Mouse (Mus musculus) CD4-positive, CD25-positive, alpha-beta regulatory T cell, adult 2 months (primary cell): Measurements from ENCODE around the gene Fbxl19.

Experiments used
- DNase-seq: peaks from one replicate; pipeline ENCODE4 v3.0.0-alpha.2; 2012; ENCODE audit warnings: low read depth, low spot score

Gene Fbxl19

GRCm38 (mm10) chr7:127744366-127745045, at the start of gene Fbxl19:
Fbxl19 (plus strand) TSS chr7:127744543.
- DNase-seq, result peak; percentile 75

GRCm38 (mm10) chr7:127698986-127699385, 45.4 kb upstream of the Fbxl19 start:
- DNase-seq, result no peak

- DNase-seq, result no peak
Measured at GRCm38 (mm10) chr7:127700712-127701331, 43.5 kb upstream of the Fbxl19 start.

DNA sequence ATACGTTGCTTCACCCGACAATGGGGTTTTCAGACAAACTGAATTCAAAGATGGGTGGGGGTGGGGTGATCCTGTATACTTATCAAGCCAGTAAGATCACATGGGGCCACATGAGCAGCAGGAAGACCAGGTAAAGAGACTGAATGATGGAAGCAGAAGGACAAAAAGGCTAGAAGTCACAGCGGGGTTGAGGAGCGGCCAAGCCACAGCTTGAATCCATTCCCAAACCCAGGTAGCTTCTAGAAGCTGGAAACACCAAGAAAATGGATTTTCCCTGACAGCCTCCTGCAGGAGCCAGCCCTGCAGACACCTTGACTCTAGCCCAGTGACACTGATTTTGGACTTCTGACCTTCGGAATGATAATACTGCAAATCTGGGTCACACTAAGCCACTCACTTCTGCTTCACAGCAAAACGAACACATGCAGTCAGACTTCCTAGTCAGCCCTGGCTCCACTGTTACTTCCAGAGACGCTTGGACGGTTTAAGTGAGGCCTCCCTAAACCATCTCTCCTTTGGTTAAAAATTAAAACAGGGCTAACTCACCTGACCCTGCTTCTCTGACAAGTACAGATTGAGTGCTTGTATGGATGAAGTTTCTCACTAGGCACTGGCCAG, 40.7 kb upstream of the Fbxl19 start:
- DNase-seq, result no peak

GRCm38 (mm10) chr7:127704598-127704997, 39.7 kb upstream of the Fbxl19 start:
- DNase-seq, result no peak

- DNase-seq, result no peak
Measured at GRCm38 (mm10) chr7:127705706-127706105, 38.6 kb upstream of the Fbxl19 start.

DNA sequence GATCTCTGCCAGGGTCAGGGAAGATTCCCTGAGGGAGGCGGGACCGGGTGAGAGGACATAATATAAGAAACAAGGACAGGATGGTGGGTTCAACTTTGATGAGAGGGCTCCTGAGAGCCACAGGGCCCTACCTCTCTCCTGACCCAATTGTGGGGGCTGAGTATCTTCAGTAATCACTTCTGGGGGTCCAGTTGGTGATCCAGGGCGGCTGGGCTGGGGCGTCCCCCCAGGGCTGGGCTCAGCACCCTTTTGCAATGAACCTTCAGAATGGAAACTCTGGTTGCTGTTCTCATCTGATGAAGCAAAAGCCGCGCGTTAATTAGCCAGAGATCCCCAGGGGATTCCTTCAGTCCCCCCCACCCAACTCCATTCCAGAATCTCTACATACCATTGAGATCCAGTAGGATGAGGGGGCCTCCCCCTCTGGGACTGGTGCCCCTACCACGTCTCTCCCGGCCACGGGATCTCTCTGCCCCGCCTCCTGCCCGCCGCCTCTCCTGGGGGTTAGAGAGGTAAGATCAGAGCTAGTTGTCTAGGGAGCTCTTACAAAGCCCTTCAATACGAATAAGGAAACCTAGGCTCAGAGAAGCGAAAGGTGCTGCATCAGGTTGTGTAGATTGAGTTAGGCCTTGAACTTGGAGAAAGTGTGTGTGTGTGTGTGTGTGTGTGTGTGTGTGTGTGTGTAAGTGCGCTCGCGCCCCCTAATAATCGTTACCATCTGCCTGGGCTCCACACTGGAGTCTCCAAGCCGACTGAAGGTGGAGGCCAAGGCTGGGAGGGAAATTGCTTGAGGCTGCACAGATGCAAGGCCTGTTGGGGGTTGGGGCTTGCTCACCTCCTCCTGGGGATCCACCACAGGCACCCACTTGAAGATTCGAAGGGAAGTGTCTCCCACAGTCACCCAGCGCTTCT, 37.0 kb upstream of the Fbxl19 start:
- peak; percentile 8 for DNase-seq

GRCm38 (mm10) chr7:127707957-127708206, 36.5 kb upstream of the Fbxl19 start:
- DNase-seq, result no peak

GRCm38 (mm10) chr7:127708207-127709078, 35.9 kb upstream of the Fbxl19 start, which contains the start of gene Bcl7c:
Bcl7c (minus strand) TSS chr7:127708933.
- DNase-seq, result peak; percentile 82

- DNase-seq, result peak; percentile 7
Measured at GRCm38 (mm10) chr7:127709261-127709979, 34.9 kb upstream of the Fbxl19 start.

DNA sequence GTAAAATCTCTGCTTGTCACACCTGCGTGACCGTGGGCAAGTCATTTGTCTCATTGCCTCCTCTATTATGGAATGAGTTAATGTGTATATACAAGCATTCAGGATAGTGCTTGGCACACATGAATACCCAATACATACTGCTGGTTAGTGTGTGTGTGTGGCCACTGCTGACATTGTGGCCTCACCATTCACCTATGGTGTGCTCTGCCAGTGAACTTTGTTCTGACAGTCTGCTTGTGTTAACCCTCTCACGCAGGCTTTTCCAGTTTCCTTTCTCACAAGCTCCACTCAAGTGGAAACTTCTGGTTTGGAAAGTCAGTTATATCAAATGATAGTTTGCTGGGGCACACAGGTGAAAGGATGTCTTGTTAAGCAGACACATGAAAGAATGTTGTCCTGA, 33.3 kb upstream of the Fbxl19 start:
- no peak for DNase-seq

- no peak for DNase-seq
Measured at GRCm38 (mm10) chr7:127711456-127711855, 32.9 kb upstream of the Fbxl19 start.

- peak; percentile 70 for DNase-seq
Measured at GRCm38 (mm10) chr7:127712461-127713385, 31.6 kb upstream of the Fbxl19 start, which contains the start of gene Ctf1. Ctf1 (plus strand) TSS chr7:127712736.

DNA sequence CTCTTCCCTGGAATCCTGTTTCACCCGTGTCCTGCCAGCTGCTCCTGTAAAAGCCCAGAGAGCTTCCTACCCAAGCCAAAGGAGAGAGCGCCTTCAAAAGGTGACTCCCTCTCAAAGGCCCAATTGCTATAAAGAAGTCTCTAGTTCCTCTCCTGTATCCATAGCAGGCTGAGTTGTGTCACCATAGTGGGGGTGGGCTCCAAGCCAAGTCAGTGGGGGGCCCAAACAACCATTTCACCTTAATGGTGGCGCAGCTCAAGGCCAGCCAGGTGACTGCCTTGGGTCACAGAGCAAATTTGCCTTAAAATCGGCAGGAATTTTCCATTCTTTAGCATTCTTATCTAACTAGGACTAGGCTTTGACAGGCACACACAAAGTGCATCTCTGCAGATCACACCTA, 29.5 kb upstream of the Fbxl19 start:
- no peak for DNase-seq

DNA sequence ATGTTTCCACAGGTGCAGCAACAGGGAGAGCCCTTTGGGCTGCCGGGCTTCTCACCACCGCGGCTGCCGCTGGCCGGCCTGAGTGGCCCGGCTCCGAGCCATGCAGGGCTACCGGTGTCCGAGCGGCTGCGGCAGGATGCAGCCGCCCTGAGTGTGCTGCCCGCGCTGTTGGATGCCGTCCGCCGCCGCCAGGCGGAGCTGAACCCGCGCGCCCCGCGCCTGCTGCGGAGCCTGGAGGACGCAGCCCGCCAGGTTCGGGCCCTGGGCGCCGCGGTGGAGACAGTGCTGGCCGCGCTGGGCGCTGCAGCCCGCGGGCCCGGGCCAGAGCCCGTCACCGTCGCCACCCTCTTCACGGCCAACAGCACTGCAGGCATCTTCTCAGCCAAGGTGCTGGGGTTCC, 27.4 kb upstream of the Fbxl19 start:
- peak; percentile 66 for DNase-seq

DNA sequence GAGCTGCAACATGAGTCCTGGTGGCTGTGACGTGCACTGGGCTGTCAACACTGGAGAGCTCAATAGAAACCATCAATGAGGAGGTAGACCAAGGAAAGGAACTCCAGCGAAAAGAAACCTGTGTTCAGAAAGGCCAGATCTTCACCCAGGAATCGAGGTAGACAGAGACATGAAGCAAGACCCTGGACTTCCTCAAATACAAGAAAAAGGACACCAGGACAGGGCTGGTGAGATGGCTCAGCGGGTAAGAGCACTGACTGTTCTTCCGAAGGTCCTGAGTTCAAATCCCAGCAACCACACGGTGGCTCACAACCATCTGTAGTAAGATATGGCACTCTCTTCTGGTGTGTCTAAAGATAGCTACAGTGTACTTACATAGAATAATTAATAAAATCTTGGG, 26.0 kb upstream of the Fbxl19 start:
- DNase-seq, result no peak

DNA sequence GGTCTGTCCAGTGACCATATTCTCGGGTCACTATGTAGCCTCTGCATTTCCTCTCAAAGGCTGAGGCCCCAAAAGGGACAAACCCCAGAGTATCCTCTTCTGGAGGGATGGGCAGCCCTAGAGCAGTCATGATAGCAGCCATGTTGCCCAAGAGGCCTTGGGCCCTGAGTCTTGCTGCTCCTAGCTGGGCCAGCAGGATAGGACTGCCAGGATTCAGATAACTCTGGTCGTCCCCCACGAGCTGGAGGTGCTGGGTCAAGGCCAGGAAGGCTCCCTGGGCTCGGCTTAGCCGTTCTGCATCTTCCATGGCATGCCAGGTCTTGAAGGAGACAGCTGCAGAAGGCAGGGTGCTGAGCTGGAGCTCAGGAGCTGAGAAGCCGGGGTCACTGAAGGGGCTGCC, 25.1 kb upstream of the Fbxl19 start:
- DNase-seq, result no peak

GRCm38 (mm10) chr7:127725490-127725889, 18.9 kb upstream of the Fbxl19 start:
- no peak for DNase-seq

- no peak for DNase-seq
Measured at GRCm38 (mm10) chr7:127725924-127726323, 18.4 kb upstream of the Fbxl19 start.
